Mouse (Mus musculus) kidney, embryonic 15.5 days (tissue): Measurements from ENCODE around the gene Mgrn1. TPM values are rescaled to one million over a fixed set of nuclear protein-coding genes. Genes with fewer than 3 reads are reported as not detected.

Experiments
- ATAC-seq: fragments of 200-750 bp; cut with Nextera tagmentation; replicated peaks from 2 replicates; pipeline ENCODE4 v1.8.0; 2017; ENCODE audit warnings: moderate TSS enrichment; ENCODE audit not compliant: low FRiP score
- H3K27ac ChIP-seq: fragments of 300-500 bp; sonication (generic); 2 replicates; pipeline ENCODE4 v1.5.1; 2015; ENCODE audit warnings: mild to moderate bottlenecking, inconsistent platforms
- H3K27me3 ChIP-seq: fragments of 300-500 bp; sonication (generic); 2 replicates; pipeline ENCODE4 v1.6.1; 2015; ENCODE audit warnings: inconsistent platforms
- H3K36me3 ChIP-seq: fragments of 300-500 bp; sonication (generic); 2 replicates; pipeline ENCODE4 v1.6.1; 2015; ENCODE audit warnings: inconsistent platforms
- H3K4me1 ChIP-seq: fragments of 300-500 bp; sonication (generic); 2 replicates; pipeline ENCODE4 v1.6.1; 2015; ENCODE audit warnings: inconsistent platforms
- H3K4me2 ChIP-seq: fragments of 300-500 bp; sonication (generic); 2 replicates; pipeline ENCODE4 v1.6.1; 2015; ENCODE audit warnings: moderate library complexity, mild to moderate bottlenecking, inconsistent platforms
- H3K4me3 ChIP-seq: fragments of 300-500 bp; sonication (generic); replicated peaks from 2 replicates; pipeline ENCODE4 v1.5.1; 2015; ENCODE audit warnings: mild to moderate bottlenecking, inconsistent platforms
- H3K9ac ChIP-seq: fragments of 300-500 bp; sonication (generic); 2 replicates; pipeline ENCODE4 v1.6.1; 2015; ENCODE audit warnings: mild to moderate bottlenecking, inconsistent platforms
- H3K9me3 ChIP-seq: fragments of 300-500 bp; sonication (generic); replicated peaks from 2 replicates; pipeline ENCODE4 v1.6.1; 2016; ENCODE audit warnings: inconsistent platforms
- WGBS: fragments of 180-500 bp; shearing (Covaris S2); methylation state at CpG from one replicate; pipeline ENCODE4 v1.1.7; 2015; ENCODE audit warnings: mixed read lengths; 5-methylcytosine and 5-hydroxymethylcytosine counted together
- polyA plus RNA-seq: library from polyadenylated mRNA; unstranded; fragments of >200 nt; fragmentation: Nextera tagmentation; extraction: Ambion mirVana; gene quantifications from 2 replicates; pipeline ENCODE4 v1.2.1, GENCODE M21; 2015

Gene Mgrn1
- polyA plus RNA-seq, 1 experiment from 2014 or later: 98.1 TPM

DNA sequence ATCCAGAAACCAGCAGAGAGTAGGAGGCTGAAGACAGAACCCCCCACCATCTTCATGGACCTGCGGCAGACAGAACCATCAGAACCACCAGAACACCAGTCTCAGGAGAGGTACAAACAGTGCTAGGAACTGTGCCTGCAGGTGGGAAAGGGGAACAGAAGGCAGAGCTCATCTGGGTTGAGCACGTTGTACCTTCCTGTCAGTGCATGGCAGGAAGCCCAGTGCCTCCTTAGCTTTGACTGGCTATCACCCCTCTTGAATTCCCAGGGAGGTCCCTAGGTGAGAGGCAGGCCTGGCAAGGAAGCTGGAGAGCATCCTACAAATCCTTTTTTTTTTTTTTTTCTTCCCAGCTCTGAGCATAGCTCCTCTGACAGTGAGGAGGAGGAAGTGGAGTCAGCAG, 90.1 kb downstream of the Mgrn1 start:
- H3K27ac ChIP-seq: no peak overlapping the region
- no peak overlapping the region for H3K4me2 ChIP-seq
- H3K27me3 ChIP-seq: no peaks in the 10 kb centered on the region
- 68% methylated on average over 2 of the region's 2 CpGs for WGBS
- H3K4me3 ChIP-seq: no peak overlapping the region
- H3K9me3 ChIP-seq: no peaks in the 10 kb centered on the region
- no peak overlapping the region for H3K9ac ChIP-seq
- no peaks in the 10 kb centered on the region for H3K36me3 ChIP-seq
- no peak for ATAC-seq
- H3K4me1 ChIP-seq: no peaks in the 10 kb centered on the region

- Histone ChIP-seq H3K4me1 (no peaks in the 10 kb centered on the region), H3K4me2 (no peak overlapping the region), H3K27ac (no peak overlapping the region), H3K36me3 (no peaks in the 10 kb centered on the region), H3K4me3 (no peak overlapping the region), H3K9ac (no peak overlapping the region), H3K9me3 (no peaks in the 10 kb centered on the region), H3K27me3 (no peaks in the 10 kb centered on the region)
- 60% methylated on average over 5 of the region's 5 CpGs for WGBS
- ATAC-seq: no peak
These were observed 92.4 kb downstream of the Mgrn1 start for GRCm38 (mm10) chr16:4978275-4979051.

- Histone ChIP-seq H3K9me3 (no peaks in the 10 kb centered on the region), H3K36me3 (no peaks in the 10 kb centered on the region), H3K27ac (no peak overlapping the region), H3K9ac (no peak overlapping the region), H3K4me1 (no peaks in the 10 kb centered on the region), H3K27me3 (no peaks in the 10 kb centered on the region), H3K4me2 (no peak overlapping the region), H3K4me3 (no peak overlapping the region)
- WGBS: 75% methylated on average over 4 of the region's 4 CpGs
- peak; percentile 75 for ATAC-seq
These were observed 93.8 kb downstream of the Mgrn1 start for GRCm38 (mm10) chr16:4979755-4980380.

DNA sequence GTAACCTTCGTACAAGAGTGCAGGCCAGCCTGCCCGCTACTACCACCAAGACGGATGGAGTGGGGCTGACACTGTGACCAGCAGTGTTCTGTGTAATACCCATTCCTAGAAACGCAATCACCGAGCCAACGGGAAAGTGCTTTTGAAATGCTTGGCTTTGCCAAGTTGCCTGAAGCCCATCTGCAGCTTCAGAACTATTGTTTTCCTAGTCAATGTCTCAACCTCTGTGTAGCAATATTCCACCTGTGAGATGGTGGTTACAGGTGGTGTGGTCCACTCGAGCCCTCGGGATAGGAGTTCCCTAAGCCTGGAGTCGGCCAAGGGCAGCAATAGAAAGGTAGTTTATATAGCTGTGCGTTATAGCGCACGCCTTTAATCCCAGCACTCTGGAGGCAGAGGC, 98.7 kb downstream of the Mgrn1 start:
- Histone ChIP-seq H3K4me2 (no peak overlapping the region), H3K36me3 (no peaks in the 10 kb centered on the region), H3K27ac (no peak overlapping the region), H3K27me3 (no peaks in the 10 kb centered on the region), H3K9ac (no peak overlapping the region), H3K4me3 (no peak overlapping the region), H3K9me3 (no peaks in the 10 kb centered on the region), H3K4me1 (no peaks in the 10 kb centered on the region)
- no peak for ATAC-seq
- 93% methylated on average over 12 of the region's 12 CpGs for WGBS

Other genes starting within 250 kb of the Mgrn1 start
- gene Vasn, start 246.3 kb upstream of the Mgrn1 start, polyA plus RNA-seq: 22.7 and 23.5 TPM in 2 replicates
- gene Dnaja3, start 246.3 kb upstream of the Mgrn1 start, polyA plus RNA-seq: 77.7 and 81.4 TPM in 2 replicates
- 19.8 and 22.0 TPM in 2 replicates for gene Coro7, start 206.5 kb upstream of the Mgrn1 start, polyA plus RNA-seq
- 98.2 and 99.8 TPM in 2 replicates for gene Nmral1, start 166.9 kb upstream of the Mgrn1 start, polyA plus RNA-seq
- gene Hmox2, start 159.9 kb upstream of the Mgrn1 start, polyA plus RNA-seq: 106 and 111 TPM in 2 replicates
- 101 and 108 TPM in 2 replicates for gene Cdip1, start 96.0 kb upstream of the Mgrn1 start, polyA plus RNA-seq
- gene 4930562C15Rik, start 50.8 kb upstream of the Mgrn1 start, polyA plus RNA-seq: 0.19 and 0.83 TPM in 2 replicates
- gene Ubald1, start 5.9 kb upstream of the Mgrn1 start, polyA plus RNA-seq: 37.4 and 39.7 TPM in 2 replicates
- gene Nudt16l1, start 52.5 kb downstream of the Mgrn1 start, polyA plus RNA-seq: 151 and 155 TPM in 2 replicates
- 59.7 and 69.3 TPM in 2 replicates for gene Anks3, start 78.0 kb downstream of the Mgrn1 start, polyA plus RNA-seq
- not detected in 2 replicates for gene Sept12, start 111.6 kb downstream of the Mgrn1 start, polyA plus RNA-seq
- 11.2 and 13.7 TPM in 2 replicates for gene Smim22, start 121.0 kb downstream of the Mgrn1 start, polyA plus RNA-seq
- gene Rogdi, start 127.3 kb downstream of the Mgrn1 start, polyA plus RNA-seq: 93.5 and 101 TPM in 2 replicates
- 162 and 164 TPM in 2 replicates for gene Glyr1, start 163.6 kb downstream of the Mgrn1 start, polyA plus RNA-seq
- 18.5 and 19.9 TPM in 2 replicates for gene Ubn1, start 163.8 kb downstream of the Mgrn1 start, polyA plus RNA-seq
- 2.4 and 2.9 TPM in 2 replicates for gene Ppl, start 246.2 kb downstream of the Mgrn1 start, polyA plus RNA-seq